Mouse (Mus musculus) erythroid progenitor cell, adult 5-6 weeks (primary cell): ENCODE results near the gene Tmem210. TPM values are rescaled to one million over a fixed set of nuclear protein-coding genes. Genes with fewer than 3 reads are reported as not detected.
"Not testable (repeated sequence)": the region's sequence is repeated elsewhere in the genome, so short reads cannot be mapped to it uniquely, and the experiment has no call there.

Experiments used
- ATAC-seq: replicated peaks from 2 replicates; pipeline ENCODE4 v1.8.0; 2016; ENCODE audit warnings: moderate number of reproducible peaks, mild to moderate bottlenecking, moderate TSS enrichment, inconsistent platforms; ENCODE audit not compliant: poor library complexity, low FRiP score, severe bottlenecking
- total RNA-seq, 2 experiments: library from RNA; stranded (forward) in 1 of 2; stranded (reverse) in 1 of 2; fragments of 150-400 nt in 1 of 2; fragments of 186-747, 209-891 nt in 1 of 2; gene quantifications; 2 replicates each; pipeline versions ENCODE4 v1.2.3 to v1.2.4; 2015 to 2017; ENCODE audit warnings: low replicate concordance in 2 of 2

Gene Tmem210
- total RNA-seq (2015; ENCODE audit: low replicate concordance), result not detected in 2 replicates
- not detected in 2 replicates for total RNA-seq (2017; ENCODE audit: low replicate concordance)

DNA sequence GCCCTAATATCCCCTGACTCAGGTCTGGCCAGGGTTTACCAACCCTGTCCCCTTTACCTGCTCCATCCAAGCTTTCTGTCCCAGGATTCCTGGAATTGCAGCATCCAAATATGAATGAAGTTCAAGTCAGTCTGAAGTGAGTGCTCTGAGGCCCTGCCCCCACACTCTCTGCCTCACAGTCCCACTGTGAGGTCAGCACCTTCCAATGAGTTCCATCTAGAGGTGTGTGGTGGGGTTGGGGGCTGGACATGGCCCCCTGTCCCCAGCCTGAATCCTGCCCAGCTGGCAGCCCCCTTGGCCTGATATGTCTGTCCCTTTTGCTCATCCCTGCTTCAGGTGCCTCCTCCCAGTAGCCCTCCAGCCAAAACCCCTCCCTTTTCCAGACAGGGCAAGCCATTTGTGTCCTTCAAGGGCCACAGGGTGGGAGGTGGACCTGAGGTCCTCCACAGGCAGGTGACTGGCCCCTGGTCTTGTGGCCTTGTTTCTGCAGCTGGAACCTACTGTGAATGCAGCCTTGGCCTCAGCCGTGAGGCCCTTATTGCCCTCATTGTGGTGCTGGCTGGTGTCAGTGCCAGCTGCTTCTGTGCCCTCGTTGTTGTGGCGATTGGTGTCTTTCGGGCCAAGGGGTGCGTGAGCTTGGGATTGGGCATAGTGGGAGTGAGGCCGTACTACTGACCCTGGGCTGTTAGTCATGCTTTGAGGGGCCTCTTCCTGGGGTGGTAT is at the start of gene Tmem210:
Gene Tmem210, plus strand, starts transcription at position 219 of the 723 bp plus-strand sequence.
- ATAC-seq, result no peak

DNA sequence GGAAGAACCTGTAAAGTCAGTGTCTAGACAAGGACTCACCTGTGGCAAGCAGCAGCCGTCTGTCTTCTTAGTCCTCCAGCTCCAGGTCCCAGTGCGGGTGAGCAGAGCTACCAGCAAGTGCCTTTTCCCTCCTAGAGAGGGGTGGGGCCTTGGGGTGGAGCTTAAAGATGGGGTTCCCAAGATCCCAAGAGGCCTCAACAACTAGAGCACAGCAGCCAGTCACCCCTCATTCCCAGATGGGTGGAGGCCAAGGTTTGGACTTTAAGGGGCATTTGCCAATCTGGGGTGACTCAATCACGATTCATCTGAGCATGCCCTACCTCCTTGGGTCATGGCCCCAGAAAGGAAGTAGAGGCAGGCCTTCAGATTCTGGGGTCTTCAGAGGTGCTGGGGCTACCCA is 48.2 kb upstream of the Tmem210 start:
- no peak for ATAC-seq

DNA sequence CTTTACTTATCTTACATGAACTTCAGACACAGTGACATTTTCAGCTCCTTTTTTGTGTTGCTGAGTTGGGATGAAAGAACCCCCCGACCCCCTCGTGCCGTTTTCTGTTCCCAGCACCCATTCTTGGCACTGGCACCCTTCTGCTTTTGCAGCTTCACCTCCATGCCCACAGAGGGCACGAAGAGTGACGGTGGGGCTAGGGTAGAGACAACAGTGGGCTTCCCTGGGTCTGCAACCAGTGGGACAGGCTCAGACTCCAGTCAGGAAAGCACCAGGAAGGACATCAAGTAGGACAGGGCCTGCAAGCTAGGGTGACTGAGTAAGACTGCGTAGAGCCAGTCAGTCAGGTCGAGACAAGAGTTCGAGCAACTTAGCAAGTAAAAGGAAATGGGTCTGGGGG is 47.6 kb upstream of the Tmem210 start:
- no peak for ATAC-seq

DNA sequence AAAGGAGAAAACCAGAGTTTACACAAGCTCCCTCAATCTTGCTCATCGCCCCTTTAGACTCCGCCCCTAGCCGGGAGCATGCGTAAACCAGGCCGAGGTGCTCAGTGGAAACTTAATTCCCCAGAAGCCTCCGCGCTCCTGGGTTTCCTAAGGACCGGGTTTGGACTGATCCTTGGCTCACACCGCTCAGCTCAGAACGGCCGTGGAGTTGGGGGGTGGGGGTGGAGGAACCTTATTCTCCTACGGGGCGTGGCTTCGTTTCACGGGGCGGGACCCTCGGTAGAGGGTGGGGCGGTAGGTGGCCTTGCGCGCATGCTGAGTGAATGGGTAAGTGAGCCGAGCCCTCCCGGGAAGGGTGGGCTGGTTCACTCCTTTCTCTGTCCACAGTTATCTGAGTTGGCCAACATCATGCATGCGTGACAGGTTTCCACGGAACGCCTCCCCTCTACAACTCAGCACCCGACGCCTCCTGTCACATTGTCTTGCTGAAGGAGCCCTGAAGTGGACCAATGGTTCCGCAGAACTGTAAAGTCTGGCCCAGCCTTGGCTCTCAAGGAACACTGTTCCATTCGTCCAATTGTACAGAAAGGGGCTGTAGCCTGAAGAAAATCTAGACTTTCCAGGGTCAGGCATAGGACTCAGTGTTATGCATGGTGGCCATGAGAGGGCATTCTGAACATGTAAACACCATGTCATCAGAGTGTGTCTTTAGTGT is 47.1 kb upstream of the Tmem210 start:
- ATAC-seq, result peak; percentile 36; the same call in 1 of the 2 replicates

DNA sequence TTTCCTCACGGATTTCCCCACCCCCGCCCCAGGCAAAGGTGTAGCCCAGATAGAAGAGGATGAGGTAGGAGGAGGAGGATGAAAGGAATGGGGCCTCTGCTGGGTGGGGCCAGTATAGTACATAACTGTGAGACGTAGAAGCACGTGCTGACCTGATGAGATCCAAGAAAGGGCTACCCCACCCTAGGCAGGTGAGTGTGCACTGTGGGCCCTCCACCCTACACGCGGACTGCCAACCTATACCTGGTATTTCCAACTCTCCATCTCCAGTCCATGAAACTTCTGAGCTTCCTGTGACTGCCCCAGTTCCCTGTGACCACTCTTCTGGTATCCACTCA is 46.5 kb upstream of the Tmem210 start:
- no peak for ATAC-seq

DNA sequence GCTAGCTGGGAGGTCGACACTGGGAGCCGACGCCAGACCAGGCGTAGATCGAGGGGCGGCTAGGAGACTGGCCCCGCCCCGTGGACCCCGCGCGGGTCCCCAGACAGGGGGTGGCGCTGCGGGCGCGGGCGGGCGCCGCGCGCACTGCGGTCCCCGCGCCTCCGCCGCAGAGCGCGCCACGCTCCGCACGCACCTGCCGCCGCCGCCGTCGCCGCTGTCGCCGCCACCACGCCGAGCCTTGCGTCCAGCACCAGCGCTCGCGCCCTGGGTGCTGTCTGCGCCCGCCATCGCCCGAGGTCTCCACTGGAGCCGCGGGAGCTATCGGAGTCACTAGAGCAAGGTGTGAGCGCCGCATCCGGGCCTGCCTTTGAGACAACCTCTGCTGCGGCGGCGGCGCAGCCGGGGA is 45.8 kb upstream of the Tmem210 start, which contains the start of the genes Rnf208 and Cysrt1:
Gene Rnf208, plus strand, starts transcription at position 155 of the 406 bp plus-strand sequence.
Gene Cysrt1, minus strand, starts transcription at position 352 of the 406 bp plus-strand sequence.
- no peak for ATAC-seq

DNA sequence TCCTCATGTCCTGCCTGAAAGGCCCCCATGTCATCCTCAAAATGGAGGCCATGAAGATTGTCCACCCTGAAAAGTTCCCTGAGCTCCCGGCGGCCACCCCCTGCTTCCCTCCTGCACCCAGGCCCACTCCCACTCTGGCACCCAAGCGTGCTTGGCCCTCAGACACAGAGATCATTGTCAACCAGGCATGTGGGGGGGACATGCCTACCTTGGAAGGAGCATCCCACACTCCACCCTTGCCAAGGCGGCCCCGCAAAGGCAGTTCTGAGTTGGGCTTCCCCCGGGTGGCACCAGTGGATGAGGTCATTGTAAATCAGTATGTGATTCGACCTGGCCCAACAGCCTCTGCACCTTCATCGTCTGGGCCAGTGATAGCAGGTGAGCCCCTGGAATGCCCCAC is 44.6 kb upstream of the Tmem210 start:
- no peak for ATAC-seq

DNA sequence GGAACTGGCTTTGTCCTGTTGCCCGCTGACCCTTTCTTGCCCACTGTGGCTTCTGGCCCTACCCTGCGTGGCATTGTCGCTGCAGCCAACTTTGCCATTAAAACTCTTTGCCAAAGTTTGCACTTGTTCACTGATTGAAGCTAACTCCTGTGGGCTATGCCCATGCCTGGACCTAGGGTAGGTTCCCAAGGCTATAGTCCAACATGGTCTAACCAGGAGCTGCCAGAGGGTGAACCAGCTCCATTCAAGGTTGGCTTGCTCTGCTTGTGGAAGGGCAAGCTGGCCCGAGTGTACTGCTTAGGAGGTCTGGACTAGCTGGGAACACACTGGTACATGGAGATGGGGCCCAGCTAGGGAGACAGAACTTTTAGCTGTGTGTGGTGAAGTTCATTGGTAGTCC is 43.8 kb upstream of the Tmem210 start:
- ATAC-seq, result no peak

DNA sequence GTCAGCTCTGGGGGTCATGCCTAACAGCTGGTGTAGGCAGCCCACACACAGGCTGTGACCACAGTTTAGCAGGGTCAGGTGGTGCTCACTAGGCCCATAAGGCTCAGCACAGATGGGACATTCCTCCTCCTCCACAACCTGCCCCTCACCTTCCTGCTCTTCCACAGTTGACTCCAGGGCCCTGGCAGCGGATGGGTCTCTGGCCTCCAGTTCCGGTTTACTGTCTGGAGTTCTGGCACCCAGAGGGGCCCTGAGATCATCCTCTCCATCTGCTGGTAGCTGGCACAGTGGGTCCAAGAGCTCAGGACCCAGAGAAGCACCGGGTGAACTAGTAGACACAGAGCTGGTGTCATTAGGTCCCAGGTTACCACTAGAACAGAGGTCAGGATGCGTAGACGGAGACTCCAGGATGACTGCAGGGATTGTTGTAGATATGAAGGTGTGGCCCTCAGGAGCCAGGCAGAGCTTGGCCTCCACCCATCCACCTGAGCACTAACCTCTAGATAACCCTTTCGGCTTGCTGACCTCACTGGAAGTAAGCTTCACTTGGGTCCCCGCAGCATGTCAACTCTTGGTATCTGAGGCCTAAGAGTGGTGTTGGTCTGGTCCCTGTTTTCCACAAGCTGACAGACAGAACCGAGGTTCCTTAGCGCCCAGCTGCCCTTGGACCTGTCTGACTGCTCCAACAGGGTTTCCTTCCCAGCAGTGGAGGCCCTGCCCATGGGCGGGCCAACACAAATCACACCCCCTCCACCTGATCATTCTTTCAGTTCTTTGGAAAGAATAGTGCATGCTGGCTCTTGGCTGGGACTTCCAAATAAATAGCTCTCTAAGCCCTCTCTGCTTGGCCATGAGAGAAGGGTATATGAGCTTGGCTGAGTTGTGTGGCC is 41.5 kb upstream of the Tmem210 start, which contains the start of gene AL732309.1:
Gene AL732309.1, minus strand, starts transcription at position 681 of the 890 bp plus-strand sequence.
- no peak for ATAC-seq

DNA sequence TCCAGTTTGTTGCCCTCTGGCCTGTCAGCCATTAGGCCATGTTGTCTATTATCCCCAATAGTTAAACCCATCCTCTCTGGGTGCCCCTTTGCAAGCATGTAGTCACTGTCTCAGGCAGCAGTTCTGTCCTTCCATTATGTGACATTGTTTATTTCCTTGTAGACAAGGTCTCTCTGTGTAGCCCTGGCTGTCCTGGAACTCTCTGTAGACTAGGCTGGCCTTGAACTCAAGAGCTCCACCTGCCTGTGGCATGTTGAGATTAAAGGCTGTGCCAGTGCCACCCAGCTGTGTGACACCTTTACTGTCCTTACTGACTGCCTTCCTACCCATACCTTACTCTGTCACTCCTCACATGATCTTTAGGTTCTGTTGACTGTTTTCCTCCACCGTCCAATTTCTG is 35.6 kb upstream of the Tmem210 start:
- no peak for ATAC-seq

DNA sequence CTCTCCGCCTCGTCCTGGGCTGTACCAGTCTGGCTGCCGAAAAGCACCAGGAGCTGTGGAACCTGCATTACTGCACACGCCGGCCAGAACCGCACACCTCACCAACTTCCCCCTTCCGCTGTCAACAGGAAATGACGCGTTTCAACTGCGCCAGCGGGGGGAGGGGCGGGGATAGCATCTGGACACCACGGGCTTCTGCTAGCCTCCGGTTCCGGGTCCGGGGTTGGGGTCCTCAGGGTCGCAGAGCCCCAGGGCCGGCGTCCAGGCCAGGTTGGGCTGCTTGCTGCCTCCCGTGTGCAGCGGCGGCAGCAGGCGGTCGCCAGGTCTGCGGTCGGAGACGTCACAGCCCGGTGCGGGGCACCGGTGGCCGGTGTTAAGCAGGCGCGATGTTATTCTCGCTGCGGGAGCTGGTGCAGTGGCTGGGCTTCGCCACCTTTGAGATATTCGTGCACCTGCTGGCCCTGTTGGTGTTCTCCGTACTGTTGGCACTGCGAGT is 32.6 kb upstream of the Tmem210 start, which contains the start of gene Tmem203:
Gene Tmem203, plus strand, starts transcription at position 156 of the 496 bp plus-strand sequence.
- peak; percentile 92 for ATAC-seq

DNA sequence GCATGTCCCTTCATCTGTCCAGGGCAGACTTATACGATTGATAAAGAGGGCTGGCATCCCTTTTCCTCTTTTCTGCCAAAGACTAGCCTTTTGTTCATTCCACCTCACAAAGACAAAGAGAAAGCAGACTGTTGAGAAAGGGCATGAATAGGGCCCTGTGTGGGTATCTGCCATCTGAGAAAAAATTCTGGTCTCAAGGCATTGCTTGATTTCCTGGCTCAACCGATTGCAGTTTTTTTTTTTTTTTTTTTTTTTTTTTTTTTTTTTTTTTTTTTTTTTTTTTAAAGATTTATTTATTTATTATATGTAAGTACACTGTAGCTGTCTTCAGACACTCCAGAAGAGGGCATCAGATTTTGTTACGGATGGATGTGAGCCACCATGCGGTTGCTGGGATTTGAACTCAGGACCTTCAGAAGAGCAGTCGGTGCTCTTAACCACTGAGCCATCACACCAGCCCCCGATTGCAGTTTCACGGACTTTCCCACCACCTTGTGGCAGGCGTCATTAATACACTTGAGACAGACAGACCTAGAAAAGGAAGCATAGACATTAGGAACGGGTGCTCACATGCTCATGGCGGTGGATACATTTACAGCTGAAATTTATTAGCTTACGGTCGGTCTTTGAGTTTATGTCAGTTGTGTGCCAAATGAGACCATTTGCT is 31.4 kb upstream of the Tmem210 start:
- ATAC-seq, result not testable (repeated sequence)

DNA sequence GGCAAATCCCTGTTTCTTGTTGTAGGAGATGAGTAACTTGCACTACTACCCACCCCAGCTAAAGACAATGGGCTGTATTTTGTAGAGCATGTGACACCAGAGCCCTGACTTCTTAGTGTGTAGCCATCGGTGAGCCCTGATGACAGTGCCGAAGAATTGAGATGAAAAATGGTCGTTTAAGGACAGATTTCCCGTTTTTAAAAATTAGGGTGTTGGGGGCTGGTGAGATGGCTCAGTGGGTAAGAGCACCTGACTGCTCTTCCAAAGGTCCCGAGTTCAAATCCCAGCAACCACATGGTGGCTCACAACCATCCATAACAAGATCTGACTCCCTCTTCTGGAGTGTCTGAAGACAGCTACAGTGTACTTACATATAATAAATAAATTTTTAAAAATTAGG is 30.7 kb upstream of the Tmem210 start:
- ATAC-seq, result not testable (repeated sequence)

DNA sequence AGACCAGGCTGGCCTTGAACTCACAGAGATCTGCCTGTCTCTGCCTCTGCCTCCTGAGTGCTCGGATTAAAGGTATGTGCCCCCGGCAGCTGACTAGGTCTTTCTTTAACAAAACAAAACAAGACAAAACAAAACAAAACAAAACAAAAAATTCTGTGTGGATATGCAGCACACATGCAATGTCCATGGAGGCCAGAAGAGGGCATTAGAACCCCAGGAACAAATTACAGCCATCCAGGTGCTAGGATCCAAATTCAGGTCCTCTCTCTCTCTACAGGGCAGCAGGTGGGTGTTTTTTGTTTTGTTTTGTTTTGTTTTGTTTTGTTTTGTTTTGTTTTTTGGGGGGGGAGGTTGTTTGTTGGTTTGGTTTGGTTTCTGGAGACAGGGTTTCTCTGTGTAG is 29.1 kb upstream of the Tmem210 start:
- no peak for ATAC-seq

DNA sequence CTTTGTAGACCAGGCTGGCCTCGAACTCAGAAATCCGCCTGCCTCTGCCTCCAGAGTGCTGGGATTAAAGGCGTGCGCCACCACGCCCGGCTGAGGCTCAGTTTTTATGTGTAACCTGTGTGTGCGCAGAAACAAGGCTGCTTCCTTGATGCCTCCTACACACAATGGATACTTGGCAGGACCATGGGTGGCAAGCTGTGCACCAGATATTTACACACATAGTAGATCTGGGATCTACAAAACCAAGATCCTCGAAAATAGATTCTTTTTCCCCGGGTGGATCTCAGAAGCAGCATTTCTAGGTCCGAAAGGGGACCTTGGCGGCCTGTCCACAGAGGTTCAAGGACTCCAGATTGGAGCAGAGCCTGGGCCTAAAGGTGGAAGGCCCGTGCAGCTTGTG is 26.1 kb upstream of the Tmem210 start:
- 0 out of 2 replicates have a peak, but pooled peaks have one; percentile 7 for ATAC-seq

DNA sequence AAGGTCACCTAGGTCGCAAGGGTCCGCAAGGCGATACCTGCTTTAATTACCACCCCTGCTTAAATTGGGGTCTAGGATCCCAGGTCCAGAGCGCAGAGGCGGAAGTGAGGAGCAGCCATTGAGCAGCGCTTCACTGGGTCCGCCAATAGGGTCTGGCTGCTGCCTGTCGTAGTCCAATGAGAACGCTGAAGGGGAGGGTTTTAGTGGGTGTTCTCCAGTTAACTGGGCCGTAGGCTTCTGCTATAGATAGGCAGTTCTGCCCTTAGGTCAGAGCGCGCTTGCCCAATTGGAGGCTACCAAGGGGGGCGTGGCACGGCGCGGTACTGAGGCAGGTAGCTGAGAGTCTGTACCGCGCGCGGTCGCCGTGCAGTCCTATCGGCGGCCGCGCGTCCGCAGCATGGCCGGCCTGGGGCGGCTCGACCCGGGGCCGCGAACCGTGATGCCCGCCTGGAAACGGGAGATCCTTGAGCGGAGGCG is 25.6 kb upstream of the Tmem210 start, which contains the start of gene Tprn:
Gene Tprn, plus strand, starts transcription at position 328 of the 477 bp plus-strand sequence.
- ATAC-seq, result peak; percentile 96

DNA sequence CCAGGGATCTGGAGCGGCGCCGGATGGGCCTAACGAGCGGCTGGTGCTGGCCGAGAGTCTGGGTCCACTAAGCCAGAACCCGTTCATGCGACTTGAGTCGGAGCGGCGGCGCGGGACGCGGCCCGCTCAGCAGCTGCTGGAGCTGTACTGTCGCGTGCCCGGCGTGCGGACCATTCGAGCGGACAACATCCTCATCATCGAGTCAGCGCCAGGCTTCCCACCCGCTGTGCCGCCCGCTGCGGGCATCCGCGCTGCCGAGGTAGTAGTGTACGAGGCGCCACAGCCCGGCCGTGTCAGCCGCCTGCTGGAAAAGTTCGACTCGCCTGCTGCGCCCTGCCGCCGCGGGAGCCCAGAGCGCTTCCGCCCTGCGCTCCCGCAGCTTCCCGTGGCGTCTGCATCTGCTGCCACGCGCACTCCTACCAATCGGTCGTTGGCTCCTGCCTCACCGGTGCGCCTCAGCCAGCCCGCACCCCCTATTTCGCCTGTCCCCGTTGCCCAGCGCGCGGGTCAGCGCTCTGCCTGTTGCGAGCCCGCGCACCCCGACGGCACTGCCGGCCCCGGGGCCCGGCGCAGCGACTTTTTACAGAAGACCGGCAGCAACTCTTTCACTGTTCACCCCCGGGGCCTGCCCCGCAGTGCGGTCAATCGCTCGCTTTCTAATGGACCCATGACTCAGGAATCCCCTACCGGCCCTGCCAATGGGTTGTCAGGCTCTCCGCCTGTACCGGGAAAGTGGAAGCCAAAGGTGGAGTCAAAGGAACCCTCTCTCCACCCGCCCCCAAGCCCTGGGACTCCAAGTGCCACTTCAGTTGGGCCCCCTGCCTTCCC is 24.9 kb upstream of the Tmem210 start:
- peak; percentile 22; the same call in 1 of the 2 replicates for ATAC-seq

DNA sequence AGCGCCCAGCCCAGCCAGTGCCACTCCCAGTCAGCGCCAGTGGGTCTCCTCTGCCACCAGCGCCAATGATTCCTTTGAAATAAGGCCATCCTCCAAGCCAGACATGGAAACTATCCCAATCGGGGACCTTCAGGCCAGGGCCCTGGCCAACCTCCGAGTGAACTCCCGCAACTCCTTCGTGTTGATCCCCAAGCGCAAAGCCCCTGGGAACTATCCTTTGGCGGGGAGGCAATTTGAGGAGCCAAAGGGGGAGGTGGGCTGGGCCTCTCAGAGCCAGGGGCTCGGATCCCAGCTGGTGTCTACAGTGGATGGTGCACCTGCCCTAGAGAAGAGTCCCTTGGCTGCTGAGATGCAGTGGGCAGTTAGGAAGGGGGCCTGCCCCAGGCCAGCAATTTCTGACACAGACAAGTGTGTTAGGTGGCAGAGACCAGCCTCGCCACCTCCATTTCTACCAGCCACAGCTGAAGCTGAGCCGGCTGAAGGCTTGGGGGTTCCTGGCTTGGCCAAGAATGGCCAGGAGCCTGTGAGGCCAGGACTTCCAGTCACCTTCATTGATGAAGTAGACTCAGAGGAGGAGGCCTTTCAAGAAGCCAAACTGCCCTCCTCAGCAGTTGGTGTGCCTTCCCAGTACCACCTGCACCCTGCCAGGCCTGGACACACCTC is 24.2 kb upstream of the Tmem210 start:
- no peak for ATAC-seq
